Mouse (Mus musculus) duodenum, adult 2 months (tissue): Measurements from ENCODE around the gene Gbgt1. TPM values are rescaled to one million over a fixed set of nuclear protein-coding genes. Genes with fewer than 3 reads are reported as not detected.

Experiments
- polyA plus RNA-seq: library from polyadenylated mRNA; depleted of rRNA; stranded (reverse); fragments of >200 nt; gene quantifications from 2 replicates; pipeline ENCODE4 v1.2.3, GENCODE M21; 2012; ENCODE audit warnings: low replicate concordance; rRNA removed

Gbgt1 gene
- polyA plus RNA-seq, result 4.3 and 6.7 TPM in 2 replicates

GRCm38 (mm10) chr2:28496671-28497070, at the start of gene Gbgt1:
Gene Gbgt1 (plus strand): TSS chr2:28496891.

GRCm38 (mm10) chr2:28465836-28466518, 30.7 kb upstream of the Gbgt1 start, which contains the start of gene 1700007K13Rik:
Gene 1700007K13Rik (minus strand): TSS chr2:28466332.

GRCm38 (mm10) chr2:28467860-28468485, 28.7 kb upstream of the Gbgt1 start, which contains the start of gene Mrps2:
Gene Mrps2 (plus strand): TSS chr2:28468066.

GRCm38 (mm10) chr2:28505795-28506194, 9.1 kb downstream of the Gbgt1 start, which contains the start of gene Gm10134:
Gene Gm10134 (plus strand): TSS chr2:28506095.

GRCm38 (mm10) chr2:28512798-28513401, 16.2 kb downstream of the Gbgt1 start, which contains the start of gene Ralgds:
Gene Ralgds (plus strand): TSS chr2:28513125.

Other genes starting within 250 kb of the Gbgt1 start
- 0.40 and 0.97 TPM in 2 replicates for gene Ppp1r26, start 50.1 kb upstream of the Gbgt1 start, polyA plus RNA-seq
- gene 1700007K13Rik, start 30.6 kb upstream of the Gbgt1 start, polyA plus RNA-seq, result not detected in 2 replicates
- gene Mrps2, start 28.8 kb upstream of the Gbgt1 start, polyA plus RNA-seq, result 22.0 and 34.3 TPM in 2 replicates
- gene Gm10134, start 9.2 kb downstream of the Gbgt1 start, polyA plus RNA-seq, result 1.2 TPM in 1 of 2 replicates, not detected in the other
- gene Ralgds, start 16.2 kb downstream of the Gbgt1 start, polyA plus RNA-seq, result 68.4 and 69.2 TPM in 2 replicates
- 1.0 and 802 TPM in 2 replicates for gene Cel, start 66.5 kb downstream of the Gbgt1 start, polyA plus RNA-seq
- 10.1 and 11.8 TPM in 2 replicates for gene Gtf3c5, start 86.9 kb downstream of the Gbgt1 start, polyA plus RNA-seq
- gene Gfi1b, start 125.1 kb downstream of the Gbgt1 start, polyA plus RNA-seq, result 0.82 and 1.2 TPM in 2 replicates
- gene Tsc1, start 144.3 kb downstream of the Gbgt1 start, polyA plus RNA-seq, result 3.2 and 5.6 TPM in 2 replicates
- 0.31 and 0.53 TPM in 2 replicates for gene Spaca9, start 202.8 kb downstream of the Gbgt1 start, polyA plus RNA-seq
- 0.07 TPM in 1 of 2 replicates, not detected in the other for gene Ak8, start 203.3 kb downstream of the Gbgt1 start, polyA plus RNA-seq